Mouse (Mus musculus) urinary bladder, postnatal 4 days (tissue): Measurements from ENCODE around the gene Vmn1r93.
"Not testable (repeated sequence)": the region's sequence is repeated elsewhere in the genome, so short reads cannot be mapped to it uniquely, and the experiment has no call there.

Experiments
- DNase-seq, 2 experiments: peaks; one replicate each; pipeline ENCODE4 v3.0.0; 2021 to 2022; ENCODE audit warnings: low spot score in 2 of 2

Vmn1r93 gene

GRCm38 (mm10) chr7:20138988-20139387, at the start of gene Vmn1r93:
TSS of gene Vmn1r93 (minus strand) at chr7:20139088.
- DNase-seq: not testable (repeated sequence)

GRCm38 (mm10) chr7:20168277-20168676, 29.4 kb upstream of the Vmn1r93 start, which contains the start of gene Vmn1r94:
TSS of gene Vmn1r94 (minus strand) at chr7:20168377.
- DNase-seq: not testable (repeated sequence)

- DNase-seq: not testable (repeated sequence)
Observed at GRCm38 (mm10) chr7:20122479-20122878, 16.4 kb downstream of the Vmn1r93 start, which contains the start of gene Gm16442. TSS of gene Gm16442 (minus strand) at chr7:20122579.

- DNase-seq: not testable (repeated sequence)
Observed at GRCm38 (mm10) chr7:20099380-20099779, 39.5 kb downstream of the Vmn1r93 start, which contains the start of gene Vmn1r91. TSS of gene Vmn1r91 (plus strand) at chr7:20099680.
